28 mouse cellular contexts compared by ENCODE assay signal in the genomic region with DNA sequence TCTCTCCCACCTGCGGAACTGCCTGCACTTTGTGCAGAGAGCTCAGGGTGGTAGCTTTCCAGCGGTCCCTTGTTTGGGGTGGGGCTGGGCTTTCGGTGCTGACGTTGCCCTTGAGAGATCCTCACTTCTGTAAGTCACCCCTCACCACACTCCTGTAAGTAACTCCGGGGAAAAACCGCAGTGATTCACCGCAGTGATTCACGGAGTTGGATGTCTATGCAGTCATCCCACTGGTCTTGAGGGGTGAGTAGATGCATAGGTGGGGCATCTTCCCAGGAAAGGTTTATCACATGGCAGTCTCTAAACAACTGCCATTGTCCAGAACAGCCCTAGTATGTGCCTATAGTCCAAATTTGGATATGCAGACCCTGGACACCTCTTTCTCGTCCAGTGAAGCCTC. TPM values are rescaled to one million over a fixed set of nuclear protein-coding genes. Genes with fewer than 3 reads are reported as not detected.
DNase-seq lines count a peak whose midpoint lies in the region; ATAC-seq and TF ChIP-seq lines count a peak whose summit lies in the region.
"Had no signal": no experiment of that assay in that cellular context is flagged by ENCODE, and none has a peak within 500 bp of the region (broad histone marks: within the 10 kb centered on the region; RNA-seq: fewer than 3 reads in every experiment).

No protein-coding gene starts in this region.

- H3K9ac ChIP-seq in heart, postnatal 0 days (replicated peaks; ENCODE audit: low read depth, low read length): no peak overlapping the region
- no peak overlapping the region for H3K9ac ChIP-seq in heart, adult 2 months (ENCODE audit: low read depth, low read length)
- H3K9ac ChIP-seq in CH12.LX (ENCODE audit: insufficient read depth, low read depth): no peak overlapping the region
- H3K9ac ChIP-seq in intestine, embryonic 16.5 days (ENCODE audit: low read depth, low read length): no peak overlapping the region
- H3K9ac ChIP-seq: forebrain, postnatal 0 days; hindbrain, embryonic 13.5 days; midbrain, embryonic 12.5 days had no signal

- no peak for TF ChIP-seq POLR2A in heart, adult 2 months (IDR thresholded peaks at IDR 0.05; ENCODE audit: insufficient read depth, low read depth, low read length)
- TF ChIP-seq POLR2A in CH12.LX (IDR thresholded peaks at IDR 0.05; ENCODE audit: low read depth, low read length): no peak
- no peak for TF ChIP-seq POLR2A in embryonic fibroblast, embryonic 13.5 days (IDR thresholded peaks at IDR 0.05; ENCODE audit: low read depth, low read length)

- 53% methylated on average over 9 of the region's 9 CpGs for WGBS in heart, postnatal 0 days
- WGBS in heart, adult 2 months: 62% methylated on average over 9 of the region's 9 CpGs
- 81% methylated on average over 9 of the region's 9 CpGs for WGBS in intestine, embryonic 16.5 days
- WGBS in midbrain, embryonic 10.5 days: 86% methylated on average over 9 of the region's 9 CpGs

- H3K4me3 ChIP-seq in gastrocnemius, adult 2 months: 0 out of 2 replicates have a peak overlapping the region, but pooled peaks have one; percentile 19
- H3K4me3 ChIP-seq in heart, postnatal 0 days (ENCODE audit: low read depth, low read length): no peak overlapping the region
- no peak overlapping the region for H3K4me3 ChIP-seq in heart, adult 2 months
- no peak overlapping the region for H3K4me3 ChIP-seq in CH12.LX (replicated peaks in 1 of 3; ENCODE audit: low read depth in 2 of 3, low read length in 2 of 3, poor library complexity in 1 of 3)
- H3K4me3 ChIP-seq in embryonic fibroblast, embryonic 13.5 days (ENCODE audit: insufficient read depth, low read length): no peak overlapping the region
- H3K4me3 ChIP-seq in intestine, embryonic 16.5 days (ENCODE audit: low read length): no peak overlapping the region
- H3K4me3 ChIP-seq in midbrain, embryonic 10.5 days: no peak overlapping the region
- H3K4me3 ChIP-seq: hindbrain, embryonic 13.5 days; midbrain, embryonic 12.5 days had no signal

- intact Hi-C loops in gastrocnemius, adult 2 months (cut with DNase I): no loop called here
- intact Hi-C loops in gastrocnemius, postnatal 36 days (cut with DNase I): no loop called here
- intact Hi-C loops in heart, adult 2 months (cut with DNase I): no loop called here

- no peaks in the 10 kb centered on the region for H3K36me3 ChIP-seq in heart, postnatal 0 days (replicated peaks; ENCODE audit: control insufficient read depth, insufficient read depth, low read length)
- no peaks in the 10 kb centered on the region for H3K36me3 ChIP-seq in heart, adult 2 months (ENCODE audit: control insufficient read depth, insufficient read depth, low read length)
- no peaks in the 10 kb centered on the region for H3K36me3 ChIP-seq in CH12.LX (replicated peaks in 1 of 2; ENCODE audit: control insufficient read depth in 1 of 2, insufficient read depth in 1 of 2, low read length in 1 of 2)
- H3K36me3 ChIP-seq in intestine, embryonic 16.5 days (ENCODE audit: control insufficient read depth, insufficient read depth, low read length): no peaks in the 10 kb centered on the region
- H3K36me3 ChIP-seq in midbrain, embryonic 10.5 days: no peaks in the 10 kb centered on the region
- H3K36me3 ChIP-seq: hindbrain, embryonic 13.5 days; midbrain, embryonic 12.5 days had no signal

- no peaks in the 10 kb centered on the region for H3K79me2 ChIP-seq in heart, adult 2 months (replicated peaks; ENCODE audit: control insufficient read depth, insufficient read depth, low read length)
- H3K79me2 ChIP-seq in CH12.LX (replicated peaks; ENCODE audit: control insufficient read depth, extremely low read depth, insufficient read depth, poor library complexity, severe bottlenecking): no peaks in the 10 kb centered on the region

- dilution Hi-C loops in CH12.LX (cut with MboI; ENCODE audit: extremely low pct_ligation_motif_present, extremely low pct_unique_long_range_greater_than_20kb, low sequenced_read_pairs): no loop called here

- no peak for TF ChIP-seq RAD21 in CH12.LX (IDR thresholded peaks at IDR 0.05; ENCODE audit: low read depth, low read length)

- peaks cover 13% of the 10 kb centered on the region for H3K4me1 ChIP-seq in heart, postnatal 0 days (ENCODE audit: control insufficient read depth, insufficient read depth)
- no peaks in the 10 kb centered on the region; the same call in 1 of the 2 replicates for H3K4me1 ChIP-seq in heart, adult 2 months (ENCODE audit: control insufficient read depth, insufficient read depth, low read length)
- H3K4me1 ChIP-seq in CH12.LX (ENCODE audit: control insufficient read depth in 1 of 2, insufficient read depth in 2 of 2): peaks cover 28 to 49% of the 10 kb centered on the region in 2 experiments
- peaks cover 11% of the 10 kb centered on the region; the same call in 1 of the 2 replicates for H3K4me1 ChIP-seq in embryonic fibroblast, embryonic 13.5 days (ENCODE audit: control insufficient read depth, insufficient read depth, low read length)
- H3K4me1 ChIP-seq in intestine, embryonic 16.5 days (ENCODE audit: control insufficient read depth, insufficient read depth, low read length): no peaks in the 10 kb centered on the region; the same call in 1 of the 2 replicates
- no peaks in the 10 kb centered on the region for H3K4me1 ChIP-seq in midbrain, embryonic 10.5 days
- H3K4me1 ChIP-seq: midbrain, embryonic 12.5 days had no signal

- no peaks in the 10 kb centered on the region for H3K27me3 ChIP-seq in heart, postnatal 0 days (ENCODE audit: control insufficient read depth, insufficient read depth, low read length)
- H3K27me3 ChIP-seq in heart, adult 2 months (ENCODE audit: control insufficient read depth, insufficient read depth, low read length): no peaks in the 10 kb centered on the region
- no peaks in the 10 kb centered on the region for H3K27me3 ChIP-seq in CH12.LX (replicated peaks)
- H3K27me3 ChIP-seq in intestine, embryonic 16.5 days (replicated peaks; ENCODE audit: control insufficient read depth, insufficient read depth, low read length): no peaks in the 10 kb centered on the region
- H3K27me3 ChIP-seq in midbrain, embryonic 10.5 days (ENCODE audit: low read depth, poor library complexity, severe bottlenecking): no peaks in the 10 kb centered on the region
- H3K27me3 ChIP-seq: hindbrain, embryonic 13.5 days had no signal

- peak overlapping the region; percentile 31; the same call in 1 of the 2 replicates for H3K27ac ChIP-seq in gastrocnemius, adult 2 months
- H3K27ac ChIP-seq in heart, postnatal 0 days (ENCODE audit: low read depth): peak overlapping the region; percentile 69
- no peak overlapping the region for H3K27ac ChIP-seq in heart, adult 2 months
- H3K27ac ChIP-seq in CH12.LX (ENCODE audit: insufficient read depth, low read depth): peak overlapping the region; percentile 44
- H3K27ac ChIP-seq in embryonic fibroblast, embryonic 13.5 days (ENCODE audit: insufficient read depth, low read length): peak overlapping the region; percentile 63; the same call in 1 of the 2 replicates
- no peak overlapping the region for H3K27ac ChIP-seq in intestine, embryonic 16.5 days (ENCODE audit: low read length)
- no peak overlapping the region for H3K27ac ChIP-seq in midbrain, embryonic 10.5 days (replicated peaks)
- H3K27ac ChIP-seq: hindbrain, embryonic 13.5 days; kidney, postnatal 0 days; midbrain, embryonic 12.5 days had no signal

- no peak overlapping the region for H3K4me2 ChIP-seq in heart, postnatal 0 days (ENCODE audit: low read depth, low read length)
- peak overlapping the region; percentile 45 for H3K4me2 ChIP-seq in CH12.LX (ENCODE audit: insufficient read depth, low read depth, poor library complexity, severe bottlenecking)
- no peak overlapping the region for H3K4me2 ChIP-seq in intestine, embryonic 16.5 days (ENCODE audit: low read depth, low read length)
- H3K4me2 ChIP-seq: hindbrain, embryonic 13.5 days; midbrain, embryonic 12.5 days had no signal

- ATAC-seq in heart, postnatal 0 days (ENCODE audit: insufficient read depth, low read depth): no peak
- no peak for ATAC-seq in intestine, embryonic 16.5 days
- ATAC-seq: forebrain, postnatal 0 days had no signal

- TF ChIP-seq CTCF in gastrocnemius, adult 2 months (IDR thresholded peaks at IDR 0.05): no peak
- no peak for TF ChIP-seq CTCF in heart, postnatal 0 days (IDR thresholded peaks at IDR 0.05; ENCODE audit: low read depth)
- TF ChIP-seq CTCF in heart, adult 2 months (IDR thresholded peaks at IDR 0.05): no peak
- no peak for TF ChIP-seq CTCF in CH12.LX (conservative IDR thresholded peaks at IDR 0.05 in 1 of 2, IDR thresholded peaks at IDR 0.05 in 1 of 2; ENCODE audit: low read depth in 2 of 2, low read length in 2 of 2)
- no peak for TF ChIP-seq CTCF in embryonic fibroblast, embryonic 13.5 days (IDR thresholded peaks at IDR 0.05; ENCODE audit: borderline replicate concordance, insufficient read depth, low read length)

- no peak for TF ChIP-seq EP300 in heart, postnatal 0 days (IDR thresholded peaks at IDR 0.05; ENCODE audit: low read depth)
- no peak for TF ChIP-seq EP300 in heart, adult 2 months (IDR thresholded peaks at IDR 0.05; ENCODE audit: insufficient read depth, low read depth, low read length)
- no peak for TF ChIP-seq EP300 in CH12.LX (IDR thresholded peaks at IDR 0.05; ENCODE audit: low read length)

- in situ Hi-C loops in CH12.LX (cut with MboI; ENCODE audit: low pct_ligation_motif_present, low pct_unique_long_range_greater_than_20kb, low sequenced_read_pairs): no loop called here

- no peak for DNase-seq in gastrocnemius, adult 2 months
- no peak for DNase-seq in gastrocnemius, postnatal 36 days
- peak; percentile 37 for DNase-seq in heart, postnatal 0 days (ENCODE audit: low spot score)
- no peak for DNase-seq in heart, adult 2 months
- DNase-seq in CH12.LX (ENCODE audit: extremely low read depth): peak; percentile 50
- no peak for DNase-seq in midbrain, embryonic 10.5 days (ENCODE audit: low spot score)
- DNase-seq: cerebellum, adult 18-20 months; cerebellum, postnatal 14 days; forebrain, postnatal 0 days; gastrocnemius, postnatal 25 days; heart, postnatal 14 days; kidney, adult 2 months had no signal

- no peaks in the 10 kb centered on the region for H3K9me3 ChIP-seq in heart, postnatal 0 days (replicated peaks; ENCODE audit: control insufficient read depth, low read length)
- no peaks in the 10 kb centered on the region for H3K9me3 ChIP-seq in CH12.LX (replicated peaks; ENCODE audit: low read length)
- no peaks in the 10 kb centered on the region for H3K9me3 ChIP-seq in intestine, embryonic 16.5 days (ENCODE audit: control insufficient read depth, low read length)
- H3K9me3 ChIP-seq in midbrain, embryonic 10.5 days (replicated peaks): no peaks in the 10 kb centered on the region
- H3K9me3 ChIP-seq: hindbrain, embryonic 13.5 days; midbrain, embryonic 12.5 days had no signal

RNA-seq across cellular contexts. Expression of a gene that starts 30.0 kb away (rescaled TPM):
- total RNA-seq in gastrocnemius, adult 2 months (2021): 1 to 10 TPM; 3.6 to 8.6 TPM
- 1 to 10 TPM; 3.9 to 5.9 TPM for total RNA-seq in gastrocnemius, postnatal 36 days (2021)
- total RNA-seq in heart, postnatal 0 days (2014; rRNA removed; ENCODE audit: low replicate concordance): 29.5 and 31.2 TPM in 2 replicates
- polyA plus RNA-seq in heart, postnatal 0 days (2015; fragmentation: Nextera tagmentation; extraction: Ambion mirVana): 15.9 and 16.5 TPM in 2 replicates
- 10 to 100 TPM; 12.9 to 15.4 TPM for total RNA-seq in heart, adult 2 months (2021)
- polyA plus RNA-seq in heart, adult 2 months (2012; rRNA removed): 12.8 and 13.9 TPM in 2 replicates
- total RNA-seq in CH12.LX (2012; rRNA removed) (not detected in 2 replicates), CH12.LX (2014; rRNA removed) (not detected in 2 replicates)
- polyA plus RNA-seq in CH12.LX (2012; ENCODE audit: insufficient read length, low read depth): not detected in 2 replicates
- polyA plus RNA-seq in embryonic fibroblast, embryonic 13.5 days (2011; ENCODE audit: insufficient read length, low read depth, missing spikeins): 22.0 and 23.0 TPM in 2 replicates
- 22.6 and 25.6 TPM in 2 replicates for polyA plus RNA-seq in intestine, embryonic 16.5 days (2015; fragmentation: Nextera tagmentation; extraction: Ambion mirVana)
- polyA plus RNA-seq in midbrain, embryonic 10.5 days (2016; fragmentation: Nextera tagmentation; extraction: Ambion mirVana): 4.1 and 6.6 TPM in 2 replicates
- total RNA-seq: MEL had no signal

RNA-seq across cellular contexts. Expression of a gene that starts 51.4 kb away (rescaled TPM):
- not detected for total RNA-seq in gastrocnemius, adult 2 months (2021)
- total RNA-seq in gastrocnemius, postnatal 36 days (2021): not detected
- total RNA-seq in heart, postnatal 0 days (2014; rRNA removed; ENCODE audit: low replicate concordance): not detected in 2 replicates
- not detected in 2 replicates for polyA plus RNA-seq in heart, postnatal 0 days (2015; fragmentation: Nextera tagmentation; extraction: Ambion mirVana)
- total RNA-seq in heart, adult 2 months (2021): not detected
- polyA plus RNA-seq in heart, adult 2 months (2012; rRNA removed): 0.18 TPM in 1 of 2 replicates, not detected in the other
- 0.08 and 0.13 TPM in 2 replicates for total RNA-seq in CH12.LX (2012; rRNA removed)
- 0.24 TPM in 1 of 2 replicates, not detected in the other for total RNA-seq in CH12.LX (2014; rRNA removed)
- not detected in 2 replicates for polyA plus RNA-seq in CH12.LX (2012; ENCODE audit: insufficient read length, low read depth)
- not detected in 2 replicates for polyA plus RNA-seq in embryonic fibroblast, embryonic 13.5 days (2011; ENCODE audit: insufficient read length, low read depth, missing spikeins)
- polyA plus RNA-seq in intestine, embryonic 16.5 days (2015; fragmentation: Nextera tagmentation; extraction: Ambion mirVana): not detected in 2 replicates
- polyA plus RNA-seq in midbrain, embryonic 10.5 days (2016; fragmentation: Nextera tagmentation; extraction: Ambion mirVana): not detected in 2 replicates
- total RNA-seq: adrenal gland, postnatal 4 days; gastrocnemius, postnatal 25 days; heart, postnatal 14 days; layer of hippocampus, postnatal 10 days; liver, adult 2 months; MEL; neutrophil, adult 5-6 weeks had no signal
- polyA plus RNA-seq: embryonic facial prominence, embryonic 11.5 days; forebrain, embryonic 11.5 days; hindbrain, embryonic 13.5 days; kidney, postnatal 0 days; large intestine, adult 2 months; limb, embryonic 11.5 days; midbrain, embryonic 12.5 days; small intestine, adult 2 months; thymus, postnatal 0 days had no signal

Comparison
In these comparisons a context has a peak if more than half of its experiments do, and no peak if none do; other contexts are left out.
1. DNase-seq: peak in heart, postnatal 0 days (single experiment) and CH12.LX (single experiment); none in gastrocnemius, adult 2 months (single experiment), gastrocnemius, postnatal 36 days (0 of 2), heart, adult 2 months (0 of 2) and midbrain, embryonic 10.5 days (single experiment).
2. H3K27ac ChIP-seq: peak in gastrocnemius, adult 2 months (single experiment), heart, postnatal 0 days (single experiment), CH12.LX (single experiment) and embryonic fibroblast, embryonic 13.5 days (single experiment); none in heart, adult 2 months (single experiment), intestine, embryonic 16.5 days (single experiment) and midbrain, embryonic 10.5 days (single experiment).